Mouse (Mus musculus) hindbrain, postnatal 0 days (tissue): ENCODE data around the gene Dlg1. TPM values are rescaled to one million over a fixed set of nuclear protein-coding genes. Genes with fewer than 3 reads are reported as not detected.

ENCODE experiments used
- ATAC-seq: fragments of 200-750 bp; cut with Nextera tagmentation; 2 replicates; pipeline ENCODE4 v1.8.0; 2017; ENCODE audit warnings: mild to moderate bottlenecking, moderate TSS enrichment, moderate library complexity
- DNase-seq: peaks from one replicate; pipeline ENCODE4 v3.0.0-alpha.2; 2015; ENCODE audit warnings: low spot score
- H3K27ac ChIP-seq: fragments of 300-500 bp; sonication (generic); 2 replicates; pipeline ENCODE4 v1.5.1; 2014; ENCODE audit warnings: mild to moderate bottlenecking
- H3K27me3 ChIP-seq: fragments of 300-500 bp; sonication (generic); 2 replicates; pipeline ENCODE4 v1.6.1; 2014; ENCODE audit warnings: low read length, mixed read lengths; ENCODE audit not compliant: insufficient read depth
- H3K36me3 ChIP-seq: fragments of 300-500 bp; sonication (generic); 2 replicates; pipeline ENCODE4 v1.6.1; 2014; ENCODE audit warnings: low read length, mixed read lengths; ENCODE audit not compliant: insufficient read depth
- H3K4me1 ChIP-seq: fragments of 300-500 bp; sonication (generic); 2 replicates; pipeline ENCODE4 v1.6.1; 2014; ENCODE audit warnings: antibody characterized with exemption, low read length, mixed read lengths; ENCODE audit not compliant: insufficient read depth
- H3K4me2 ChIP-seq: fragments of 300-500 bp; sonication (generic); 2 replicates; pipeline ENCODE4 v1.6.1; 2014; ENCODE audit warnings: low read depth, mild to moderate bottlenecking, low read length, moderate library complexity, mixed read lengths
- H3K4me3 ChIP-seq: fragments of 300-500 bp; sonication (generic); 2 replicates; pipeline ENCODE4 v1.5.1; 2014; ENCODE audit warnings: low read length
- H3K9ac ChIP-seq: fragments of 300-500 bp; sonication (generic); replicated peaks from 2 replicates; pipeline ENCODE4 v1.6.1; 2014; ENCODE audit warnings: mild to moderate bottlenecking, low read length, moderate library complexity, mixed read lengths
- H3K9me3 ChIP-seq: fragments of 300-500 bp; sonication (generic); 2 replicates; pipeline ENCODE4 v1.6.1; 2016; ENCODE audit warnings: low read length, mixed read lengths
- CTCF ChIP-seq: IDR thresholded peaks from 2 replicates; pipeline ENCODE4 v1.5.1; 2016; ENCODE audit warnings: antibody characterized with exemption, control low read depth, low read depth
- WGBS: fragments of 180-500 bp; shearing (Covaris S2); extraction: QIAGEN DNeasy Blood & Tissue Kit; methylation state at CpG from one replicate; pipeline ENCODE4 v1.1.7; 2014; 5-methylcytosine and 5-hydroxymethylcytosine counted together
- polyA plus RNA-seq: library from polyadenylated mRNA; unstranded; fragments of >200 nt; fragmentation: Nextera tagmentation; extraction: Ambion mirVana; gene quantifications from 2 replicates; pipeline ENCODE4 v1.2.1, GENCODE M21; 2015
- total RNA-seq: library from RNA; depleted of rRNA; stranded (reverse); fragments of >200 nt; gene quantifications from 2 replicates; pipeline ENCODE4 v1.2.3, GENCODE M21; 2014

Gene Dlg1
- total and polyA plus RNA-seq, 2 experiments from 2014 or later: 11.3 to 22.7 TPM

DNA sequence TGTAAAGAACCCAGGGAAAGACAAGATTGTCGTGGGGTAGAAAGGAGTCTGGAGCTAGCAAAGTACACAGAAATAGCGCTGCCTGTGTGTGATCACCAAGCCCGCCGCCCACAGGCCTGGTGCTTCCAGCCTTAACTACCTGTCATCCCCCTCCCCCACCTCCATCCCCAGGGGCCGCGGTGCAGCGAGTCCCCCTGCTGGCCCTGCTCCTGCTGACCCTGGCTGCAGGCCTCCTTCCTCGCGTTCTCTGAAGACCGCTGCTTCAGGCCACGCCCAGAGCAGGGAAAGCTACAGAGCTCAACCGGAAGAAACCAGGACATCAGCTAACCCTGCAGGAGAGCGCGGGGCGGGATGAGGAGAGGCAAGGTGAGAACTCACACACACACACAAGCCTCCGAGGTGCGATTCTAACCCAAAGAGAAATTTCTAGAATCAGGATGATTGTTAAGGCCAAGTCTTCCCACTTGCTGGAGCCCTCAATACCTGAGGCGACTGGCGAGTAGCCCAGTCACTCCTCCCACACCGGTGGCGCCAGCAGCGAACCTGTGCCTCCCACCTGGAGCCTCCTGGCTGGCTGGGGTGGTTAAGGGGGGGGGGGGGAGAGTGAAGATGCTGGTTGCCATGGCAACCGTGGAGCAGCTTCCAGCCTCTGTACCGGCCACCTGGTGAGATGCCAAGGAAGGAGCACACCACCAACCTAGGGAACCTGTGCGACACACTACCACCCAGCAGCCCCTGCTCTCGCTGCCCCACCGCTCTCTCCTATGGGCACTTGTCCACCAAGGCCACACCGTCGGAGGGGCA, 233.9 kb downstream of the Dlg1 start:
- Histone ChIP-seq H3K4me3 (peak overlapping the region; percentile 19; the same call in 1 of the 2 replicates), H3K4me1 (peaks cover 18% of the 10 kb centered on the region; the same call in 1 of the 2 replicates), H3K4me2 (peak overlapping the region; percentile 53), H3K27ac (peak overlapping the region; percentile 79), H3K9ac (peak overlapping the region; percentile 43), H3K36me3 (no peaks in the 10 kb centered on the region), H3K27me3 (no peaks in the 10 kb centered on the region), H3K9me3 (no peaks in the 10 kb centered on the region)
- peak; percentile 69 for ATAC-seq
- peak; percentile 80 for DNase-seq
- WGBS: 11% methylated on average over 29 of the region's 29 CpGs
- peak; percentile 50 for TF ChIP-seq CTCF

DNA sequence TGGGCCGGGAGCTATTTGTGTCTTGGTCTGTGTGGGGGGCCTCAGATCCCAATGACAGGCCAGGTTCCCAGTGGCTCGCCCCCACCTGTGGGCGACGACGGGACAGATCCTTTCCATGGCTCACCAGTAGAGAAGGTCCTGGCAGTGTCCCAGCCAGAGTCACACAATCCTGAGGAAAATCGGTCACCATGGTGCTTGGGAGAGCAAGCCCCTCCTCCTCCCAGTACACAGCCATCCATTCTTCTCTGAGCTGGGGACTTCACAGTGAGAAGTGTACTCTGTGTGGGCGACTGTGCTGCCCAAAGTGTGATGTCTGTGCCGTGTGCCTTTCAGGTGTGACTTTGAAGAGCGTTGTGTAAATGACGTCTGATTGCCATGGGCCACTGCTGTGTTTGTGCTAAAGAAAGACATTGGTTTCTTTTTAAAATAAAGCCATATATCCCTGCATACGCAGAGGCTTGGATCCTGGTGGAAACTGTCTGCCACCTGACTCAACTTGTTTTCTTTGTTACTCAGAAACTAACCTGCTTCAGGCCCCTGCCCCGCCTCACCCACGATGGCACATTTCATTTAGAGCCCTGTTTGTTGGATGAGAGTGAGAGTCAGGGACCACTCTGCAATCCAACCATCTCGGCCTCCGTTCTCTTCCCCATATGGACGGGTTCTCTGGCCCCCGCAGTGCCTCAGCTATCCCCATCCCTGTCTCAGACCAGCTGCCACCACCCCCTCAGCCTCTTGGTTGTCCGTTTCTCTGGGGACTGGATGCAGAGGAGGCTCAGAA, 235.5 kb downstream of the Dlg1 start:
- no peak for TF ChIP-seq CTCF
- ATAC-seq: peak; percentile 82
- peaks cover 18% of the 10 kb centered on the region; the same call in 1 of the 2 replicates for H3K4me1 ChIP-seq
- peak overlapping the region; percentile 79 for H3K27ac ChIP-seq
- peak; percentile 86 for DNase-seq
- H3K4me3 ChIP-seq: no peak overlapping the region
- no peaks in the 10 kb centered on the region for H3K9me3 ChIP-seq
- H3K27me3 ChIP-seq: no peaks in the 10 kb centered on the region
- no peak overlapping the region; the same call in 1 of the 2 replicates for H3K4me2 ChIP-seq
- 45% methylated on average over 18 of the region's 18 CpGs for WGBS
- H3K36me3 ChIP-seq: no peaks in the 10 kb centered on the region
- no peak overlapping the region for H3K9ac ChIP-seq

DNA sequence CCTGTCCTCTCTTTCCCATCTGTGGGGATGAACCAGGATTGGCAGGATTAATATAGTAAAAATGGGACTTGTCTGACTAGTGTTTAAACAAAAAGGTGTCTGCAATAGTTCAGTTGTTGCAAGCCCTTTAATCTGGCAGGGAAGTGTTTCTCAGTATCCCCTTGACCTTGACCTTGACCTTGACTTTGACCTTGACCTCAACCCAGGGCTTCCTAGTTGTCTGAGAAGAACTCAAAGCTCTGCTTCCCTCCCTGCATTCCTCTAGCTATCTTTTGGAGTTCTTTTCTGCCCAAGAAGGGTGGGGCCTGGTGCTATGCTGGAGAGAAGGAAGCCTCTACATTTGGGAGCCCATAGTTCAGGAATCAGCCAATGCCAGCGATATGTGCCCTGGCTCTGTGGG, 238.6 kb downstream of the Dlg1 start:
- H3K9me3 ChIP-seq: no peaks in the 10 kb centered on the region
- no peak overlapping the region for H3K27ac ChIP-seq
- ATAC-seq (no peak), DNase-seq (no peak)
- H3K4me1 ChIP-seq: peaks cover 18% of the 10 kb centered on the region; the same call in 1 of the 2 replicates
- H3K36me3 ChIP-seq: no peaks in the 10 kb centered on the region
- no peak overlapping the region for H3K4me3 ChIP-seq
- 70% methylated on average over 1 of the region's 1 CpGs for WGBS
- H3K4me2 ChIP-seq: no peak overlapping the region
- H3K9ac ChIP-seq: no peak overlapping the region
- TF ChIP-seq CTCF: no peak
- no peaks in the 10 kb centered on the region for H3K27me3 ChIP-seq

DNA sequence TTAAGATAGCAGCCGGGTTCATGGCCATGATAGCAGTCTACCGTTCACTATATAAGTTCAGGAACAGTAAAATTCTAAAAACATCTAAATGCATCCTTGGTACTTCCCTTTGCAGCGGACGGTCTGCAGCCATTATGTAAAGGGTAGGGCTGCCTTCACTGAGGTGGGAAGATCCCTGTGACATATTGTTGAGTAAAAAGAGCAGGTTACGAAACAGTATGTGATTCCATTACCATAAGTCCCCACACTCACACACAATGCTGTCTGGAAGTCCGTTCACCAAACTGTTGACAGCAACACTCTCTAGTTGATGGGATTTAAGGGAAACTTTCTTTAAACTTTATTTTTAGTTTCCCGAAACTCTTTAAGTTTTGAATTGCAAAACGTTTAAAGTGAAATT, 240.0 kb downstream of the Dlg1 start:
- DNase-seq (no peak), ATAC-seq (no peak)
- no peak overlapping the region for H3K4me2 ChIP-seq
- no peaks in the 10 kb centered on the region for H3K9me3 ChIP-seq
- no peak overlapping the region for H3K27ac ChIP-seq
- H3K27me3 ChIP-seq: no peaks in the 10 kb centered on the region
- no peaks in the 10 kb centered on the region for H3K36me3 ChIP-seq
- H3K4me3 ChIP-seq: no peak overlapping the region
- TF ChIP-seq CTCF: no peak
- H3K9ac ChIP-seq: no peak overlapping the region
- 88% methylated on average over 8 of the region's 8 CpGs for WGBS
- peaks cover 4% of the 10 kb centered on the region; the same call in 1 of the 2 replicates for H3K4me1 ChIP-seq

DNA sequence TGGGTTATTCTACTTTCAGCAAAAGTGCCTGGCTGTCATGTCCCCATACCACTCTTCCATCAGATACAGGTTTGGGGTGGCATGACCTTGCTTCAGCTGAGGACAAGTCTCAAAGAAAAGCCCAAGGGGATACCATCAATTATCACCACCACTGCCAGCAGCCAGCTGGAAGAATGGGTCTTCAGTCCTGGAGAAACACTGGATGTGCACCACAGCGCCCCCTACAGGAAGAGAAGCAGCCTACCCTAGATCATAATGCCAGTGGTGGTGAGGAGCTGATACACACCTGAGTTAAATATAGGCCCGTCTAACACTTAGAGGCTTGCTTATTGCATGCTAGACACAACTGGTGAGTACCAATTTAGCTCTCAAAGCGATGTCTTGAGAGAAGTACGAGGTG, 242.1 kb downstream of the Dlg1 start:
- no peak for ATAC-seq
- 73% methylated on average over 4 of the region's 4 CpGs for WGBS

DNA sequence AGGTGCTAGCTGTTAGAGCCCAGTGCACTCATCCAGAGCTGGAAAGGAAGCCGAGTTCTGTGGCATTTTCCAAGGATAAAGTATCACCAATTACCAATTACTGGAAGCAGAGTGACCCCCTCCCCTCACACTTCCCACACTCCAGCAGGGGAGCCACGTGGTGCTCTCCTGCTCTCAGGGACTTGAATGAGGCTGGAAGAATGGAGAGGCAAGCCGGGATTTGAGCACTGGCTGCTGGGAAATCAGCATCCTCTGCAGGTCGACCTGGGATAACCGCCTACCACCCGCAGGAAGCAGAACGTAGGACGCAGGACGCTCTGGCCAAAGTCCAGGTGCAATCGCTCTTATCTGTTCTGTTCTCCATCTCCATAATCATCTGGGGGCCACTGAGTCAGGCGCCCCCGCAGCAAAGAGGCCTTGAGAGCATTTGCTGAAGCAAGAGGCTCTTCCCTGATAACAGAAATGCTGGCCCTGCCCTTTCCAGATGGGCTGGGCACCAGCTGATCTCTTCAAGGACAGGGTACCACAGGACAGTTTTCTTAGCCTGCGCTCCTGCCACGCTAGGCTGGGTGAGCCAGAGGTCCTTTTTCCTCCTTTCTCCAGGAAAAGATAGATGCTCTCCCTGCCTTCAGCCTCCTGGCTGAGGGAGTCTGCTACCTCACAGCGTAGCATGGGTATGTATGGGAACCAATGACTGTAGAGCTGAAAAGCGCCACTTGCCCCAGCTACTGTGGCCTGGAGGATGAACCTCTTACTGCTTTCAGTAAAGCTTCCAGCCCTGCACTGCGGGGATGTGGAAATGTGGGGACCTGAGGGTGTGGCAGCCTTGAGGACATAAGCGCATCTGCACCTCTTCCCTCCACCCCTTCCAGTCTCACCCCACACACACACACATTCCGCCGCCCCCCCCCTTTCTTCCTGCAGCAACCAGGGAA, 242.9 kb downstream of the Dlg1 start:
- TF ChIP-seq CTCF: no peak
- no peaks in the 10 kb centered on the region for H3K9me3 ChIP-seq
- H3K4me3 ChIP-seq: no peak overlapping the region
- H3K27me3 ChIP-seq: no peaks in the 10 kb centered on the region
- H3K4me2 ChIP-seq: peak overlapping the region; percentile 22; the same call in 1 of the 2 replicates
- H3K4me1 ChIP-seq: no peaks in the 10 kb centered on the region
- ATAC-seq: peak; percentile 38; the same call in 1 of the 2 replicates
- peak overlapping the region; percentile 41; the same call in 1 of the 2 replicates for H3K27ac ChIP-seq
- no peaks in the 10 kb centered on the region for H3K36me3 ChIP-seq
- DNase-seq: no peak
- WGBS: 35% methylated on average over 19 of the region's 20 CpGs
- H3K9ac ChIP-seq: peak overlapping the region; percentile 24; the same call in 1 of the 2 replicates

More for the DNA sequence above, 242.1 kb downstream of the Dlg1 start:
- no peaks in the 10 kb centered on the region for H3K9me3 ChIP-seq
- DNase-seq: no peak
- H3K36me3 ChIP-seq: no peaks in the 10 kb centered on the region
- H3K27ac ChIP-seq: no peak overlapping the region
- no peaks in the 10 kb centered on the region for H3K27me3 ChIP-seq
- no peak overlapping the region for H3K4me2 ChIP-seq
- H3K9ac ChIP-seq: no peak overlapping the region
- no peaks in the 10 kb centered on the region for H3K4me1 ChIP-seq
- peak; percentile 47 for TF ChIP-seq CTCF
- no peak overlapping the region for H3K4me3 ChIP-seq
